Mouse (Mus musculus): ENCODE results near the gene Trp53bp2.

DNA sequence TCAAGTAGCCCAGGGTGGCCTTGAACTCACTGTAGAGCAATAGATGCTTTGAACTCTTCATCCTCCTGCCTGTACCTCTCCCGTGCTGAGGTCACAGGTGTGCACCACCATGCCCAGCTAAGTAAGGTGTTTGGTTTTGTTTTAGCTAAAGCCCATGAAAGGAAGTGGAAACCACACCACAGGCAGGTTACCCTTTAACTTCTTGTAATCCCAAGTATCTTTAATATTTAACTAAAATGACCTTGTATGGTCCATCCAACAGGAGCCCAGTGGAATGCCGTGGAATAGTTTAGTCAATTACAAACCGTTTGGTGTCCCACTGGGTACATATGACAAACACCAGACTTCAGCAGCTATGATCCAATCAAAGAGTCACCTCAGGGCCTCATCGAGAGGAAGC lies 70.0 kb downstream of the Trp53bp2 start:
- no peak for TF ChIP-seq CTCF (IDR thresholded peaks at IDR 0.05; ENCODE audit: extremely low read depth, insufficient read depth, insufficient read length, insufficient replicate concordance)
- no peak for TF ChIP-seq POLR2A (IDR thresholded peaks at IDR 0.05; ENCODE audit: low read depth, low read length)

Data from spleen, adult 2 months (tissue).